Mouse (Mus musculus): ENCODE results near the gene Huwe1. TPM values are rescaled to one million over a fixed set of nuclear protein-coding genes. Genes with fewer than 3 reads are reported as not detected.

Huwe1 gene
- polyA plus RNA-seq, 1 experiment from 2014 or later = 30.1 TPM

DNA sequence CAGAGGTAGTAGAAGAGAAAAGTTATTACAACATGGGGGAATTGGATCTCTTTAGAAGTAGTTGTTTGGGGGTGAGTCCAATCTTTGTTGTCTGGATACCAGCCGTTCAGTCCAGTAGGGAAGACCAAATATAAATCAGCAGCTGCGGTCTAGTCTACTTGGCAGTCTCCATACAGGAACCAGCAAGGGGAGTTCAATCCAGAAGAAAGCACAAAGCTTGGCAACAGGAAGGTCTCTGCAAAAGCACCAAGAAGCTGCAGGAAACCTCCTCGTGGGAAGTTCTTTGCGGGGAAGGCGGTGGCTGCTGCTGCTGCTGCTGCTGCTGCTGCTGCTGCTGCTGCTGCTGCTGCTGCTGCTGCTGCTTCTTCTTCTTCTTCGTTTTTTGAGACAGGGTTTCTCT, 10.9 kb downstream of the Huwe1 start:
- Histone ChIP-seq H3K4me3 (ENCODE audit: low read length) (no peak overlapping the region), H3K27me3 (replicated peaks; ENCODE audit: control insufficient read depth, insufficient read depth, low read length) (no peaks in the 10 kb centered on the region; the same call in 1 of the 2 replicates), H3K27ac (ENCODE audit: low read length) (no peak overlapping the region), H3K4me2 (ENCODE audit: low read depth, low read length) (no peak overlapping the region), H3K4me1 (ENCODE audit: control insufficient read depth, insufficient read depth, low read length) (no peaks in the 10 kb centered on the region), H3K9me3 (ENCODE audit: control insufficient read depth, low read length) (no peaks in the 10 kb centered on the region), H3K9ac (ENCODE audit: low read depth, low read length) (no peak overlapping the region), H3K36me3 (ENCODE audit: control insufficient read depth, insufficient read depth, low read length) (no peaks in the 10 kb centered on the region)
- 79% methylated on average over 6 of the region's 6 CpGs for WGBS
- ATAC-seq = no peak

DNA sequence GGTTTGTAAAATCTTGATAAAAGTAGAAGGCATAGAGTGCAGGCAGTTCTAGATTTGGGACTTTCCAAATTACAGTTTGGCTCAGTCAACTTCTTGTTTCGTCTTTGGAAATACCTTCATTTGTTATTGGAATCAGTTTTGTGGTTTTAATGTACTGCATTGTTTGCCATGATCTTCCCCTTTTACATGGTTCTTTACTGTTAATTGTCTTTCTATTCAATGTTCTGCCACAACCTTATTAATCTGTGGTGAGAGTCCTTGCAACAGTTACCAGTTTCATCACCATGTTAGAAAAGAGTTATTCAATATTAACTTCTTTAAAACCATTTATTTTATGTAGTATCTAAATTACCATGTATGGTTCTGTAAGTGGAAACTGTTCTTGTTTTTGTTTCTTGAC, 13.0 kb downstream of the Huwe1 start:
- no peak for ATAC-seq
- Histone ChIP-seq H3K27ac (ENCODE audit: low read length) (no peak overlapping the region), H3K27me3 (replicated peaks; ENCODE audit: control insufficient read depth, insufficient read depth, low read length) (no peaks in the 10 kb centered on the region; the same call in 1 of the 2 replicates), H3K4me1 (ENCODE audit: control insufficient read depth, insufficient read depth, low read length) (no peaks in the 10 kb centered on the region), H3K9me3 (ENCODE audit: control insufficient read depth, low read length) (no peaks in the 10 kb centered on the region), H3K4me2 (ENCODE audit: low read depth, low read length) (no peak overlapping the region), H3K9ac (ENCODE audit: low read depth, low read length) (no peak overlapping the region), H3K4me3 (ENCODE audit: low read length) (no peak overlapping the region), H3K36me3 (ENCODE audit: control insufficient read depth, insufficient read depth, low read length) (no peaks in the 10 kb centered on the region)
- WGBS = 86% methylated on average over 1 of the region's 1 CpGs

DNA sequence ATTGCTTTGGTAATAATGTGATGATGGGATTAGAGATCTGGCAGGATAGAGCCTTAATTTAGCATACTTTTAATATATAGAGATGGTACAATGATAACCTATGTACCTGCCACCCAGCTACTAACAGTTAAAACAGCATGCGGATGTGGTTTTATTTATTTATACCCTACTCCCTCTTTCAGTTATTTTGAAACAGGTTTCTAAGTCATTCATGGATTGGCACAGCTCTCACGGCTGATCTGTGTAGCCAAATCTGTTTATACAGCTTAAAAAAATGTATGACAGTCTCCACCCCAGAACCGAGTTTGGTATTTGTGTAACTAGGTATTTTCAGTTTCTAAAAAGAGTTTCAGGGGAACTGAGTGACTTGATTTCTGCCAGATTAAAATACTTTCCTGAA, 17.1 kb downstream of the Huwe1 start:
- no peaks in the 10 kb centered on the region for H3K9me3 ChIP-seq (ENCODE audit: control insufficient read depth, low read length)
- no peak for ATAC-seq
- no peak overlapping the region for H3K27ac ChIP-seq (ENCODE audit: low read length)
- H3K4me3 ChIP-seq (ENCODE audit: low read length) = no peak overlapping the region
- WGBS = 79% methylated on average over 3 of the region's 3 CpGs
- no peaks in the 10 kb centered on the region for H3K4me1 ChIP-seq (ENCODE audit: control insufficient read depth, insufficient read depth, low read length)
- no peaks in the 10 kb centered on the region for H3K36me3 ChIP-seq (ENCODE audit: control insufficient read depth, insufficient read depth, low read length)
- no peak overlapping the region for H3K4me2 ChIP-seq (ENCODE audit: low read depth, low read length)
- no peak overlapping the region for H3K9ac ChIP-seq (ENCODE audit: low read depth, low read length)
- H3K27me3 ChIP-seq (replicated peaks; ENCODE audit: control insufficient read depth, insufficient read depth, low read length) = no peaks in the 10 kb centered on the region

DNA sequence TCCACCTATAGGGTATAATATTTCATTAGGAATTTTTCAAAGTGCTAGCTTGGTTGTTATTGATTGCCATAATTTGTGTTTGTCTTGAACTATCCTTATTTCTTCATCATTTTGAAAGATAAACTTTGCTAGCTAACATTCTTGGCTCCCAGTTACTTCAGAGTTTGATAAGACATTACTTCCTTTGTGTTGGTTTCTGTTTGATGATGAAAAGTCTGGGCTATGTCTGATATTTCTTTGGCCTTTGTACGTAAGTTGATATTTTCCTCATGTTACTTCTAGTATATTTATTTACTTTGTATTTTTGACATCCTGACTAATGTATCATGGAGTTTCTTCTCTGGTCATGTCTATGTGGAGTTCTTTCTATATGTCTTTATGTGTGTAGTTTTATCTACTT, 28.4 kb downstream of the Huwe1 start:
- Histone ChIP-seq H3K36me3 (ENCODE audit: control insufficient read depth, insufficient read depth, low read length) (no peaks in the 10 kb centered on the region), H3K27me3 (replicated peaks; ENCODE audit: control insufficient read depth, insufficient read depth, low read length) (no peaks in the 10 kb centered on the region), H3K4me2 (ENCODE audit: low read depth, low read length) (no peak overlapping the region), H3K27ac (ENCODE audit: low read length) (no peak overlapping the region), H3K9me3 (ENCODE audit: control insufficient read depth, low read length) (no peaks in the 10 kb centered on the region), H3K4me3 (ENCODE audit: low read length) (no peak overlapping the region), H3K4me1 (ENCODE audit: control insufficient read depth, insufficient read depth, low read length) (no peaks in the 10 kb centered on the region), H3K9ac (ENCODE audit: low read depth, low read length) (no peak overlapping the region)
- 100% methylated on average over 1 of the region's 1 CpGs for WGBS
- no peak for ATAC-seq

DNA sequence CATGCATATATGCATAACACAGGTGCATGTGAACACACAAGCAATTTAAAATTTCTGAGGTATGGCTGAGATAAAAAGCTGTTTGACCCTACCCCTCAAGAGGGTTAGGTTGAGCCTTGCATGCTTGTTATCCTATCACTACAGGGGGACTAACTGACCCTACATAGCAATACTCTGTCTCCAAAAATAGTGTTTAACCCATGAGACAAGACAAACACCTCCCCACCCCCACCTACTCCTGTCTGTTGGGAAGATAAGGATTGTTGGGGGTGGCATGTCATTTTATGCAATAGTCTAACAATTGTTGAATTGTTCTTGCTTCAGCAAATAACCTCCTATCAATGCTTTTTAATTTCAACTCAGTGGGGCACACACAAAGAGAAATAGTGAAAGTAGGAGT, 30.7 kb downstream of the Huwe1 start:
- H3K9me3 ChIP-seq (ENCODE audit: control insufficient read depth, low read length) = no peaks in the 10 kb centered on the region
- no peaks in the 10 kb centered on the region for H3K27me3 ChIP-seq (replicated peaks; ENCODE audit: control insufficient read depth, insufficient read depth, low read length)
- H3K36me3 ChIP-seq (ENCODE audit: control insufficient read depth, insufficient read depth, low read length) = no peaks in the 10 kb centered on the region
- no peak overlapping the region for H3K27ac ChIP-seq (ENCODE audit: low read length)
- no peaks in the 10 kb centered on the region for H3K4me1 ChIP-seq (ENCODE audit: control insufficient read depth, insufficient read depth, low read length)
- ATAC-seq = no peak
- H3K9ac ChIP-seq (ENCODE audit: low read depth, low read length) = no peak overlapping the region
- no peak overlapping the region for H3K4me3 ChIP-seq (ENCODE audit: low read length)
- H3K4me2 ChIP-seq (ENCODE audit: low read depth, low read length) = no peak overlapping the region

DNA sequence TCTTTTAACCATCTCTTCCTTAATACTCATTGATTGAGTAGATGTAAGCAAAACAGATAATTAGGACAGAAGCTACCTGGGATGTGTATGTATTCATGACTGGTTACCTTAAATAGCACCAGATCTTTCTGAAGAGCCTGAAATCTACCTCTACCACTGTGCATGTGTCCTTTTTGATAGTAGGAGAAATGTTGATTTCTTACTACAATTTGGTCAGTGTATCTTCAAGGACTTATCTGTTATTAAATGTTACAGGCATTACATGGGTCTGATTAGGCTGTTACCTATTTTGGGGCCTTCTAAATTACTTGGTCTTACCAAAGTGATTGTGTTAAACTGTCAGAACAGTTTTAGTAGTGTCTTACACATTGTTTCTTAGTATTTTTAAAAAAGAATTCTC, 32.4 kb downstream of the Huwe1 start:
- Histone ChIP-seq H3K4me3 (ENCODE audit: low read length) (no peak overlapping the region), H3K9ac (ENCODE audit: low read depth, low read length) (no peak overlapping the region), H3K4me2 (ENCODE audit: low read depth, low read length) (no peak overlapping the region), H3K4me1 (ENCODE audit: control insufficient read depth, insufficient read depth, low read length) (no peaks in the 10 kb centered on the region), H3K36me3 (ENCODE audit: control insufficient read depth, insufficient read depth, low read length) (no peaks in the 10 kb centered on the region), H3K9me3 (ENCODE audit: control insufficient read depth, low read length) (no peaks in the 10 kb centered on the region), H3K27ac (ENCODE audit: low read length) (no peak overlapping the region), H3K27me3 (replicated peaks; ENCODE audit: control insufficient read depth, insufficient read depth, low read length) (no peaks in the 10 kb centered on the region)
- no peak for ATAC-seq

DNA sequence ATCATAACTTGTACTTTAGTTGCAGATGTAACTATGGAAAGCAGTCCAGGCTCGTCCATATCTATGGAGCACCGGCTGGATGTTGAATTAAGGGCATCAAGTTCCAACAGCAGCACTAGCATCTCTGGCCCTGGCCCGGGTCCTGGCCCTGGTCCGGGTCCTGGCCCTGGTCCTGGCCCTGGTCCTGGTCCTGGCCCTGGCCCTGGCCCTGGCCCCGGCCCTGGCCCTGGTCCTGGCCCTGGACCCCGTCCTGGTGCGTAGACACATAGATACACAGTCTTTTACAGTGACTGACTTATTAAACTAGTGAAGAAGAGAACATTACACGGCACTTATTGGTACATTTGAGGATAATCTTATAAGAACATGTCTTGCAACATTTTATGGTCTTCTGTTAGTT, 58.8 kb downstream of the Huwe1 start:
- no peak overlapping the region for H3K27ac ChIP-seq (ENCODE audit: low read length)
- H3K9ac ChIP-seq (ENCODE audit: low read depth, low read length) = no peak overlapping the region
- H3K36me3 ChIP-seq (ENCODE audit: control insufficient read depth, insufficient read depth, low read length) = peaks cover 3% of the 10 kb centered on the region; the same call in 1 of the 2 replicates
- no peak overlapping the region for H3K4me2 ChIP-seq (ENCODE audit: low read depth, low read length)
- no peaks in the 10 kb centered on the region for H3K4me1 ChIP-seq (ENCODE audit: control insufficient read depth, insufficient read depth, low read length)
- no peaks in the 10 kb centered on the region for H3K27me3 ChIP-seq (replicated peaks; ENCODE audit: control insufficient read depth, insufficient read depth, low read length)
- 90% methylated on average over 8 of the region's 8 CpGs for WGBS
- no peak overlapping the region for H3K4me3 ChIP-seq (ENCODE audit: low read length)
- ATAC-seq = no peak
- H3K9me3 ChIP-seq (ENCODE audit: control insufficient read depth, low read length) = no peaks in the 10 kb centered on the region

DNA sequence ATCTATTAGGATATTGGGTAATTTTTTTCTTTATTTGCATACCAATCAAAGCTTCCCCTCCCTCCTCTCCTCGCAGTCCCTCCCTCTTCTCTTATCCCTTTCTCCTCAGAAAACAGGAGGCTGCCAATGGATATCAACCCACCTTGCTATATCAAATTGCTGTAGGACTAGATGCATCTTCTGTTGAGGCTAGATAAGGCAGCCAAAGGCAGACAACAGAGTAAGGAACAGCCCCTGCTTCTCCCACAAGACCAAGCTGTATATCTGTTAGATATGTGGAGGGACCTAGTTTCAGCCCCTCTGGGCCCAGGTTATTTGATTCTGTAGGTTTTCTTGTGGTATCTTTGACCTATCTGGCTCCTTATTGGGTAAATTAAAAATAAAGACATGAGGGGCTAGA, 110.1 kb downstream of the Huwe1 start:
- H3K27me3 ChIP-seq (replicated peaks; ENCODE audit: control insufficient read depth, insufficient read depth, low read length) = peaks cover 4% of the 10 kb centered on the region; the same call in 1 of the 2 replicates
- 78% methylated on average over 1 of the region's 1 CpGs for WGBS
- no peak for ATAC-seq

DNA sequence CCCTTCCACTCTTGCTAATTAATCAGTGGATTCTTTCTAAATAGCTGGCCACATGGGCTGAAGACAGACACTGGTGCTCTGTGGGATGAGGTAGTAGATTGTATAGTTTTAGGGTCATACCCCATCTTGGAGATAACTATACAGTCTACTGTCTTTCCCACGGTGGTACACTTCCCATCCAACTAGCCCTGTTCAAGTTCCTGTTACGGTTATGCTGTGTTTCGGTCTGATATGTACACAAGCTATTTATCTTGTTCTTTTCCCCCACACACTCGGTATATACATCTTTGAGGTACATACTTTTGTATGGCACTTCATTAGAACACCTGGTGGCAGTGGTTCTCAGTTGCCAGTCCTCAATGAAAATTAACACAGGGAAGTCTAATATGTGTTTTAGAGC, 111.7 kb downstream of the Huwe1 start:
- no peaks in the 10 kb centered on the region; the same call in 1 of the 2 replicates for H3K27me3 ChIP-seq (replicated peaks; ENCODE audit: control insufficient read depth, insufficient read depth, low read length)
- H3K36me3 ChIP-seq (ENCODE audit: control insufficient read depth, insufficient read depth, low read length) = no peaks in the 10 kb centered on the region; the same call in 1 of the 2 replicates
- H3K4me3 ChIP-seq (ENCODE audit: low read length) = no peak overlapping the region
- no peak overlapping the region for H3K4me2 ChIP-seq (ENCODE audit: low read depth, low read length)
- no peaks in the 10 kb centered on the region for H3K4me1 ChIP-seq (ENCODE audit: control insufficient read depth, insufficient read depth, low read length)
- H3K27ac ChIP-seq (ENCODE audit: low read length) = no peak overlapping the region
- ATAC-seq = no peak
- H3K9ac ChIP-seq (ENCODE audit: low read depth, low read length) = no peak overlapping the region
- WGBS = 81% methylated on average over 4 of the region's 4 CpGs
- H3K9me3 ChIP-seq (ENCODE audit: control insufficient read depth, low read length) = no peaks in the 10 kb centered on the region

More for the DNA sequence above, 110.1 kb downstream of the Huwe1 start:
- Histone ChIP-seq H3K27ac (ENCODE audit: low read length) (no peak overlapping the region), H3K36me3 (ENCODE audit: control insufficient read depth, insufficient read depth, low read length) (no peaks in the 10 kb centered on the region; the same call in 1 of the 2 replicates), H3K4me3 (ENCODE audit: low read length) (no peak overlapping the region), H3K4me2 (ENCODE audit: low read depth, low read length) (no peak overlapping the region), H3K9me3 (ENCODE audit: control insufficient read depth, low read length) (no peaks in the 10 kb centered on the region), H3K9ac (ENCODE audit: low read depth, low read length) (no peak overlapping the region), H3K4me1 (ENCODE audit: control insufficient read depth, insufficient read depth, low read length) (no peaks in the 10 kb centered on the region)

DNA sequence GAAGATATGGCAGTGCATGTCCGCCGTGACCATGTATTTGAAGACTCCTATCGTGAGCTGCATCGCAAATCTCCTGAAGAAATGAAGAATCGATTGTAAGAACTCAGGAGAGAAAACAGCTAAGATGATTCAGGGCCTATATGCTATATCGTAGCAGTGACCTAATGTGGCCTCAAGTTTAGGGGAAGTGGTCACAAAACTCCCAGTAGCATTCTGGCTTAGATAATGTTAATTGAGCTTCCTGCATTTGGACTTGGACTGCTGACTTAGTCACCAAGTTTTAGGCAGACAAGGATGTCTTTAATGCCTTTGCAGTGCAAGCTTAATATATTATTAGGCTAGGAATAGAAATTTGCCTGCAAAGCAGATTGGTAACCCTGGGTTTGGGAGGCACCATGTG, 128.8 kb downstream of the Huwe1 start:
- WGBS = 93% methylated on average over 6 of the region's 6 CpGs
- ATAC-seq = no peak

More for the DNA sequence above, 128.8 kb downstream of the Huwe1 start:
- Histone ChIP-seq H3K27ac (ENCODE audit: low read length) (no peak overlapping the region), H3K9me3 (ENCODE audit: control insufficient read depth, low read length) (no peaks in the 10 kb centered on the region), H3K4me1 (ENCODE audit: control insufficient read depth, insufficient read depth, low read length) (no peaks in the 10 kb centered on the region), H3K4me3 (ENCODE audit: low read length) (no peak overlapping the region), H3K4me2 (ENCODE audit: low read depth, low read length) (no peak overlapping the region), H3K9ac (ENCODE audit: low read depth, low read length) (no peak overlapping the region), H3K27me3 (replicated peaks; ENCODE audit: control insufficient read depth, insufficient read depth, low read length) (0 out of 2 replicates have a peak, but pooled peaks cover 2% of the 10 kb centered on the region), H3K36me3 (ENCODE audit: control insufficient read depth, insufficient read depth, low read length) (no peaks in the 10 kb centered on the region; the same call in none of the 2 replicates)

Measured in intestine, embryonic 16.5 days (tissue).